Mouse (Mus musculus): ENCODE data around the gene Rb1. TPM values are rescaled to one million over a fixed set of nuclear protein-coding genes. Genes with fewer than 3 reads are reported as not detected.
A peak's percentile ranks its signal among the peaks of the same experiment; 100 is the strongest.

Rb1 gene
- total RNA-seq, 1 experiment from 2014 or later, result 21.3 TPM

GRCm38 (mm10) chr14:73148125-73148524 is 177.5 kb downstream of the Rb1 start:
- no peak for DNase-seq

DNA sequence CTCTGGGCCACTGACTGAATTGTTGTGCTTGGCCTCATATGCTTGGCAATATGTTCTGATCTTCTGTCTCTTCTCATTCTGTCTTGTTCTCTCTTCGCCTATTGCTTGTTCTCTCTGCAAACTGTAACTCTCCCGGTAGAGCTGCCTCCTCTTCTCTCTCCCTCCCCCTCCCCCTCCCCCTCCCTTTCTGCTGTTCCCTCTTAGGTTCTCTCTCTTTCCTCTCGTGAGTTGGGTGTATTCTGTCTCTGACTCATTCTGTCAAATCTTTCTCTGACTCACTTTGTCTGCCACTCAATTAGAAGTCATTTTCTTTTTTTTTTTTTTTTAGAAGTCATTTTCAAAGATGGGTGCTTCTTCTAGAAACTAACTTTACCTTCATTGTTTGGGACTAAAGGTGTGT is 178.9 kb downstream of the Rb1 start:
- DNase-seq, result no peak

- DNase-seq, result no peak
These were observed 180.1 kb downstream of the Rb1 start for GRCm38 (mm10) chr14:73145531-73145930.

- DNase-seq, result no peak
These were observed 181.8 kb downstream of the Rb1 start for GRCm38 (mm10) chr14:73143710-73144420.

- DNase-seq, result peak; percentile 86
These were observed 182.5 kb downstream of the Rb1 start for GRCm38 (mm10) chr14:73142896-73143709.

GRCm38 (mm10) chr14:73142421-73142895 is 183.2 kb downstream of the Rb1 start:
- no peak for DNase-seq

GRCm38 (mm10) chr14:73141800-73142199 is 183.8 kb downstream of the Rb1 start:
- no peak for DNase-seq

DNA sequence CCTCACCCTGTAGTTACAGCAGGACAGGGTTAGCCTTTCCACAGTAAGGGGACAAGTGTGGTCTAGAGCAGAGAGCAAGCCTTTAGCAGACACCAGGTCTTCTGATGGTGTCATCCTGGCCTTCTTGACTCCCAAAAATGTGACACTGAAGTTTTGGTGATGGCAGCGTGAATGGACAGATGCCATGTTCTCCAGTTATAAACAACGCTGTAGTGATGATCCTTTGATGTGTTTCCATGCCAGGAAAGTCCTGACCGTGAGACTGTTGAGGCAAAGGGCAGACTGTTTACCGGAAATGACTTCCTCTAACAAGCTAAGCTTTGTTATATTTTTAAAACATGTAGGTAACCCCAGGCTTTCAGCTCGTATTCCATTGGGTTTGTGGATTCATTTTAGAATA is 185.8 kb downstream of the Rb1 start:
- DNase-seq, result no peak

DNA sequence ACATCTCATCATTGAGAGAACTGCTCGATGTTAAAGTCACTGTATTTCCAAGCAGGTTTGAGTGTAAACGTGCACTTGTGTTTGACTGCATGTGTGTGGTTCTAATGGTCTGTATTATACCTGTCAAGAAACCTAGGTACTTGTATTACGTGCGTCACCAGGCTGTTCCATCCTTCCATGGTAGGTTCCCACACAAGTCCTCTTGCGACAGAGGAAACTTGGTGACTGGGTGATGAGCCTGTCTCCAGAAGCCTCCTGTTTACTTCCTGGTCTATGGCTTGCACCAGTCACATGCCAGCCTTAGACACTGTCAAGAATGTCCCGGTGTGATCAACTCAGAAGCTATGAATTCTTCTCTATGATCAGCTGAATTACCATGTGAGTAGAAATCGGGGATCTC is 187.1 kb downstream of the Rb1 start:
- no peak for DNase-seq

DNA sequence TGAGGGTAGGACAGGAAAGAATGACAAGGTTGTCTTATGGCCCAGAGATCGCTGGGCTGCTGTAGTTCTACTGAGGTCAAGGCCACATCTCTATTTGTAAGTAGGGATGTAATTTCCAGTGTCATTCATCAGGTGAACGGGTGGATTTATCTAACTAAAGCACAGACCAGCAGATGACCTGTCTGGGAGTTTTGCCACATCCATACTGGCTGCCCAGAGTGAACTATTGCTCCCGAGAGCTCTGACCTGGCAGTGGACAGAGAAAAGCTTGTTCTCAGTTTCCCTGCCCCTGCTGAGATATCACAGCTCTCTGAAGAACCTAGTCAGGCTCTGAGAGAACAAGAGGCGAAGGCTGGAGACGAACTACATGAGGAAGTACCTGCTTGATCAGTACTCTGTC is 188.4 kb downstream of the Rb1 start:
- no peak for DNase-seq

Small RNA genes lying within 50 kb of the gene (microRNA-seq; reads per million reads assigned to microRNA genes)
- gene Mir687, result 0 reads per million in 2 experiments

Other genes with a start within 250 kb of the Rb1 start
- gene Rcbtb2, start 202.8 kb downstream of the Rb1 start, total RNA-seq (2021), result 26.2 and 33.1 TPM in 2 replicates
- 5.0 and 5.5 TPM in 2 replicates for gene Lpar6, start 87.9 kb downstream of the Rb1 start, total RNA-seq (2021)
- 881 and 1,010 TPM in 2 replicates for gene Itm2b, start 59.5 kb upstream of the Rb1 start, total RNA-seq (2021)
- 26.0 and 28.0 TPM in 2 replicates for gene Med4, start 184.2 kb upstream of the Rb1 start, total RNA-seq (2021)
- 291 and 342 TPM in 2 replicates for gene Sucla2, start 199.5 kb upstream of the Rb1 start, total RNA-seq (2021)
- 6.9 and 8.5 TPM in 2 replicates for gene Nudt15, start 222.4 kb upstream of the Rb1 start, total RNA-seq (2021)

Data from adrenal gland, postnatal 25 days (tissue).